Mouse (Mus musculus): ENCODE measurements around the gene Col19a1. TPM values are rescaled to one million over a fixed set of nuclear protein-coding genes. Genes with fewer than 3 reads are reported as not detected.
A peak's percentile ranks its signal among the peaks of the same experiment; 100 is the strongest.

Col19a1 gene
- polyA plus RNA-seq, 1 experiment = 0.32 TPM

DNA sequence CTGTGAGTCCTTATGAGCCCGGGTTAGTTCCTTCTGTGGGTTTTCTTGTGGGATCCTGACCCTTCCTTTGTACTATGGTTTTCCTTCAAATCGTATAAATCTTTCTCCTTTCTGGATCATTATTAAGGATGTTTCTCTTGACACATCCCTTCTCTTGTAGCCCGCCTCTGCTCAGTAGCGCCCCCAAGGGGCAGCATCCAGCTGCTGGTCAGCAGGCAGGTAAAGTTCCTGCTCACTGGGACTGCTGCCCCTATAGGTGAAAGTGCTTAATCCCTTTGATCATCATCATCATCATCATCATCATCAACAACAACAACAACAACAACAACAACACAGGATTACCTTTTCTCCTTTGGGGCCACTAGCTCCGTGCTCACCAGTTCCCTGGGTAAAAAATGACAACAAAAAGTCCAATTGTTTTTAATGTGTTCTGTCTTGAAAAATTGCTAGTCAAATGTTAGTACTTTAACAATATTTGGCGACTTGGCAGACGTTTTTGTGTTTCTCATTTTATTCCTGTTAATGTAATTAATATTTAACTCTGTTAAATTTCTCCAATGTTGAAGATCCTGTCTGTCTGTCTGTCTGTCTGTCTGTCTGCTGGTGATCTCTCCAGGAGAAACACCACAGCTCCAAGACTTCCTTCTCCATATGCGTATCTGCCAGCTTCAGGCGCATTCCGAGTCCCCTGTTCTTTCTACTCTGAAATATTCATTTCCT lies 249.6 kb downstream of the Col19a1 start:
- H3K27ac ChIP-seq (ENCODE audit: insufficient read depth, low read length) = no peak overlapping the region
- no peak overlapping the region for H3K4me3 ChIP-seq (ENCODE audit: insufficient read depth, low read length)
- no peaks in the 10 kb centered on the region for H3K4me1 ChIP-seq (ENCODE audit: control insufficient read depth, insufficient read depth, low read length)
- TF ChIP-seq POLR2A (IDR thresholded peaks at IDR 0.05; ENCODE audit: low read depth, low read length) = no peak
- no peak for TF ChIP-seq CTCF (IDR thresholded peaks at IDR 0.05; ENCODE audit: borderline replicate concordance, insufficient read depth, low read length)

DNA sequence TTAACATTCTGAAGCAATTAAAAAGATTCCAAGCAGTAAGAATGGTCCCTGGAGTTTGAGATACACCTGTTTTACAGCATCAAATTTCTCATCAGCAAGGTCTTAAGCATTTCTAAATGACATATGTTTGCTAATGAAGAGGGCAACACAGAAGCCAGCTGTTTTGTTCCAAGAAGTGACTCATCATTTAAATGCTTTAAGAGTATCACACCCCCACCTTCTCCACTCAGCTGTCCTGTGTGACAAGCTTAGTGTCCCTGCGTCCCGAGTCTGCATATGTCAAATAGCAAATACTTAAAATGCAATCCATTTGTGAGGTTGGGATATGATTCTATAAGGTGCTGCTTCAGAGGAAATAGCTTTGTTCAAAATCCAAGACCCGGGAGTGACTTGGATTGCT lies 251.2 kb downstream of the Col19a1 start:
- no peak for TF ChIP-seq CTCF (IDR thresholded peaks at IDR 0.05; ENCODE audit: borderline replicate concordance, insufficient read depth, low read length)
- no peak for TF ChIP-seq POLR2A (IDR thresholded peaks at IDR 0.05; ENCODE audit: low read depth, low read length)
- no peaks in the 10 kb centered on the region for H3K4me1 ChIP-seq (ENCODE audit: control insufficient read depth, insufficient read depth, low read length)
- H3K27ac ChIP-seq (ENCODE audit: insufficient read depth, low read length) = no peak overlapping the region
- no peak overlapping the region for H3K4me3 ChIP-seq (ENCODE audit: insufficient read depth, low read length)

DNA sequence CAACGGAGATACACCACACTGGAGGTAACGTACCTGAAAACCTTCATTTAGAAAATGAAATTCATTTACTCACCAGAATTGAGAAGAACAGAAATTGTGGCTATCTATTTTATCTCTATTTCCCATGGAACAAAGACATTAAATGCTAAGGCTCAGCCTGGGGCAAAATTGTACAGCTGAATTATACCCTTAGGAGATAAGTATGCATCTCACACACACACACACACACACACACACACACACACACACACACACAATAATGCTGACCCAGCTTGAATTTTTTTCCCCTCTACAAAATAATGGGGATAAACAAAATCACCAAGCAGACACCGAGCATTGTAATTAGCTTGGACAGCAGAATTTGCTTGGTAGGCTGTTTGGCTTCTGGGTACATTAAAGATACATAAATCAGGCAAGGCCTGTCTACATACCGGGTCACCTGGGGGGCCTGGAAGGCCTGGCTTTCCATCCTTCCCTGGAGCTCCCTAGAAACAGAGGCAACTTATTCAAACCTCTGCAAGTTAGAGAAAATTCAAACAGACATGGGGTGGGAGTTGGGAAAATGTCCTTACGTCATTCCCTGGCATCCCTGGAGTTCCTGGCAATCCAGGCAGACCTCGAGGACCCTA lies 270.2 kb downstream of the Col19a1 start:
- TF ChIP-seq POLR2A (IDR thresholded peaks at IDR 0.05; ENCODE audit: low read depth, low read length) = no peak
- no peak for TF ChIP-seq CTCF (IDR thresholded peaks at IDR 0.05; ENCODE audit: borderline replicate concordance, insufficient read depth, low read length)
- Histone ChIP-seq H3K4me1 (ENCODE audit: control insufficient read depth, insufficient read depth, low read length) (no peaks in the 10 kb centered on the region), H3K4me3 (ENCODE audit: insufficient read depth, low read length) (no peak overlapping the region), H3K27ac (ENCODE audit: insufficient read depth, low read length) (no peak overlapping the region)

DNA sequence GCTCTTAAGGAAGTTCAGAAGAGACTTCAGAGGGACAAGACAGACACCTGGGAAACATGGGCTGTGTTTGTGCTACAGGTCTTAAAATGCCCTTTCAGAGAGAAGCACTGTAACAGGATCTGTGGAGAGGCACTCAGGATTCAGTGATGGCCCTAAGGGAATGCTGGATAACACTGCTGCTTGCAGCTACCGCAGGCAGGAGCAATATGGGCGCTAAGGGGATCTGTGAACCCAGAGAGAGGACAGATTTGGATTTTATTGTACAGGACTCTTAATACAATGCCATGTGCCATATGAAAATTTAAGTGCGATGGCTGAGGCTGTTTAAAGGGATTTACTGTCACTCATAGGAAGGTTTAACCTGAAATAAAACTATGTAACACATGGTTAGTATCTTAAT lies 270.8 kb downstream of the Col19a1 start:
- Histone ChIP-seq H3K4me1 (ENCODE audit: control insufficient read depth, insufficient read depth, low read length) (no peaks in the 10 kb centered on the region), H3K27ac (ENCODE audit: insufficient read depth, low read length) (no peak overlapping the region), H3K4me3 (ENCODE audit: insufficient read depth, low read length) (no peak overlapping the region)
- no peak for TF ChIP-seq POLR2A (IDR thresholded peaks at IDR 0.05; ENCODE audit: low read depth, low read length)
- TF ChIP-seq CTCF (IDR thresholded peaks at IDR 0.05; ENCODE audit: borderline replicate concordance, insufficient read depth, low read length) = no peak

DNA sequence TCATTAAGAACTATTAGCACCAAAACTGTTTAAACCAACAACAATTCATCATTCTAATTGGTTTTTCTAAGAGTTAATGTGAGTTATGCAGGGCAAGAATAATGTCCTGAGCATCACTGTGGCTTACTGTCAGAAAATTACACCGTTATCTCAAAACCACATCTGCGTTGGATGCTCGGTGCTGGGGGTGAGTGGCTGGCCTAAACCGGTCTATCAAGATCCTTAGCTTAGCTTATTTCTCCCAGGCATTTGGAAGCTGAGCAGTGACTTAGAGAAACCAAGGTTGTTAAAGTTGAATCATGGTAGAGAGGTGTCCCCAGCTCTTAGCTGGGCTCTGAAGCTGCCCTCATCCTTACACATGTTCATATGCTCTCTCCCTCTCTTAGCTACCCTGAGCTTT lies 276.4 kb downstream of the Col19a1 start:
- Histone ChIP-seq H3K4me3 (ENCODE audit: insufficient read depth, low read length) (no peak overlapping the region), H3K4me1 (ENCODE audit: control insufficient read depth, insufficient read depth, low read length) (no peaks in the 10 kb centered on the region), H3K27ac (ENCODE audit: insufficient read depth, low read length) (no peak overlapping the region)
- no peak for TF ChIP-seq CTCF (IDR thresholded peaks at IDR 0.05; ENCODE audit: borderline replicate concordance, insufficient read depth, low read length)
- TF ChIP-seq POLR2A (IDR thresholded peaks at IDR 0.05; ENCODE audit: low read depth, low read length) = no peak

DNA sequence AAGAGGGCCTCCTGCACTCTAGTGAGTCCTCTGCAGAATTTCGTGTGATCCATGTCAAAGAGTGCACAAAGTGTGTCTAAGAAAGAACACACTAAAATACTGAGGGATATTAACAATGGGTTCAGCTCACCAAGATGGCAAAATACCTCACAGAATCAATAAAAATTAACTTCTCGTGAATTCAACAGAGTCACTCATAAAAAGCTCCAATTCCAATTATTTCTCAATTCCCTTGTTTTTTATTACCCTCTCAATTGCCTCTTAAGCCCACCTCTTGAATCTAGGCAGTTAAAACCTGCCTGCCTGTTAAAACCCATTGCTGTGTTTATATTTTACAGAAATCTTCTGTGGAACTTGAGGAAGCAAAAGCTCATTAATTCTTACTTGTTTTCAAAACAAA lies 277.1 kb downstream of the Col19a1 start:
- Histone ChIP-seq H3K4me3 (ENCODE audit: insufficient read depth, low read length) (no peak overlapping the region), H3K4me1 (ENCODE audit: control insufficient read depth, insufficient read depth, low read length) (no peaks in the 10 kb centered on the region), H3K27ac (ENCODE audit: insufficient read depth, low read length) (no peak overlapping the region)
- TF ChIP-seq POLR2A (IDR thresholded peaks at IDR 0.05; ENCODE audit: low read depth, low read length) (no peak), CTCF (IDR thresholded peaks at IDR 0.05; ENCODE audit: borderline replicate concordance, insufficient read depth, low read length) (no peak)

DNA sequence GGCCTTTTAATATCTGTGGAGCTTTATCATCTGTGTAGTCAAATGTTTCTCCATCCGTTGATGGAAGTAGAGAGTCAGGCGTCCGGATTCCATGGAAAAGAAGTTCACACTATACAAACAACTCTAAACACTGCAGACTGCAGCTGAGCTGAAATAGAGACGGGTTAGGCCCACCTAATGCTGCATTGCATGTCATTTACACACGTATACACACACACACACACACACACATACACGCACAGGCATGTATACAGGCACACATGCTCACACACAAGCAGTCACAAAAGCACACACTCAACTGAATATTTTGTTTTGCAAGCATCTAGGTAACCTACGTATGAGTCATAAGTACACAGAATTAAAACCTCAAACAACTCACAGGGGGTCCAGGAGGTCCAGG lies 284.2 kb downstream of the Col19a1 start:
- no peaks in the 10 kb centered on the region for H3K4me1 ChIP-seq (ENCODE audit: control insufficient read depth, insufficient read depth, low read length)
- no peak for TF ChIP-seq POLR2A (IDR thresholded peaks at IDR 0.05; ENCODE audit: low read depth, low read length)
- no peak for TF ChIP-seq CTCF (IDR thresholded peaks at IDR 0.05; ENCODE audit: borderline replicate concordance, insufficient read depth, low read length)
- no peak overlapping the region for H3K27ac ChIP-seq (ENCODE audit: insufficient read depth, low read length)
- H3K4me3 ChIP-seq (ENCODE audit: insufficient read depth, low read length) = no peak overlapping the region

DNA sequence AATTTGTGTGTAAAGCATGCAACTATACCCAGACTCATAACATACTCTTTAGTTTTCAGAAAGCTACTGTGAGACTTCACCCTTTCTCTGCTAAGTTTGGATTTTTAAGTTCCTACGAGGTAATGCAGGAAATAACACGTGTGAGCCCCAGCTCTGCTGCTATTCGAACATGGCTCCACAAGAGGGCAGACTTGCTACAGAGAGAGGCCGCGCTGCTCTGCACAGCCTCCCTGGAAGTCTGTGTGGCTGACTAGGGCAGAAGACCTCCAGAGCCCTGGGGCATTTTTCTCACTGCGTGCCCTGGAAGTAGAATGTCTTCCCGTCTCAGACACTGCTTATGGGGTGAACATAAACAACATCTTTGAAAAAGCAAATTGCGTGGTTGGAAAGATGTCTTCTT lies 284.6 kb downstream of the Col19a1 start:
- H3K4me1 ChIP-seq (ENCODE audit: control insufficient read depth, insufficient read depth, low read length) = no peaks in the 10 kb centered on the region
- no peak overlapping the region for H3K4me3 ChIP-seq (ENCODE audit: insufficient read depth, low read length)
- TF ChIP-seq CTCF (IDR thresholded peaks at IDR 0.05; ENCODE audit: borderline replicate concordance, insufficient read depth, low read length) = peak; percentile 82
- TF ChIP-seq POLR2A (IDR thresholded peaks at IDR 0.05; ENCODE audit: low read depth, low read length) = no peak
- no peak overlapping the region for H3K27ac ChIP-seq (ENCODE audit: insufficient read depth, low read length)

DNA sequence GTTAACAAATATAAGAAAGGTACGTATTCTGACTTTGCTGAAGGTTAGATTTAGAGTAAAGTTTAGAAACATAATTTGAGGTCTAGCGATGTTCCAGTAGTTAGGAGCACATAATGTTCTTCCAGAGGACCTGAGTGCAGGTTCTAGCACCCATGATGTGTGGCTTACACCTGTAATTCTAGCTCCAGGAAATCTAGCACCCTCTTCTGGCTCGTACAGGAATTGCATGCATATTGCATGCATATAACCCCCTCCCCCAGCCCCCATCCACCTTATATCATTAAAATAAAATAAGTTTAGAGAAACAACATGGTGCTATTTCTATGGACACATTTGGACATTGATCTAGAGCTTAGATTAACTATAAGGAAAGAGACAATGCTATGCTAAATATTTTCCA lies 286.6 kb downstream of the Col19a1 start:
- Histone ChIP-seq H3K4me1 (ENCODE audit: control insufficient read depth, insufficient read depth, low read length) (no peaks in the 10 kb centered on the region), H3K27ac (ENCODE audit: insufficient read depth, low read length) (no peak overlapping the region), H3K4me3 (ENCODE audit: insufficient read depth, low read length) (no peak overlapping the region)
- TF ChIP-seq CTCF (IDR thresholded peaks at IDR 0.05; ENCODE audit: borderline replicate concordance, insufficient read depth, low read length) = no peak
- no peak for TF ChIP-seq POLR2A (IDR thresholded peaks at IDR 0.05; ENCODE audit: low read depth, low read length)

Data from embryonic fibroblast, embryonic 13.5 days (primary cell).